Mouse (Mus musculus) erythroid progenitor cell, adult 5-6 weeks (primary cell): ENCODE results near the gene Olfr631. TPM values are rescaled to one million over a fixed set of nuclear protein-coding genes. Genes with fewer than 3 reads are reported as not detected.
A peak's percentile ranks its signal among the peaks of the same experiment; 100 is the strongest.
"Not testable (repeated sequence)": the region's sequence is repeated elsewhere in the genome, so short reads cannot be mapped to it uniquely, and the experiment has no call there.

Experiments
- ATAC-seq: replicated peaks from 2 replicates; pipeline ENCODE4 v1.8.0; 2016; ENCODE audit warnings: moderate number of reproducible peaks, mild to moderate bottlenecking, moderate TSS enrichment, inconsistent platforms; ENCODE audit not compliant: poor library complexity, low FRiP score, severe bottlenecking
- total RNA-seq, 2 experiments: library from RNA; stranded (forward) in 1 of 2; stranded (reverse) in 1 of 2; fragments of 150-400 nt in 1 of 2; fragments of 186-747, 209-891 nt in 1 of 2; gene quantifications; 2 replicates each; pipeline versions ENCODE4 v1.2.3 to v1.2.4; 2015 to 2017; ENCODE audit warnings: low replicate concordance in 2 of 2

The Olfr631 gene
- total RNA-seq (2015; ENCODE audit: low replicate concordance), result not detected in 2 replicates
- not detected in 2 replicates for total RNA-seq (2017; ENCODE audit: low replicate concordance)

- ATAC-seq, result no peak
Observed at GRCm38 (mm10) chr7:103928525-103928924, at the start of gene Olfr631. Olfr631 (plus strand) TSS chr7:103928825.

- no peak for ATAC-seq
Observed at GRCm38 (mm10) chr7:103886152-103886551, 42.5 kb upstream of the Olfr631 start, which contains the start of gene Olfr66. Olfr66 (minus strand) TSS chr7:103886252.

- no peak for ATAC-seq
Observed at GRCm38 (mm10) chr7:103894385-103894784, 34.2 kb upstream of the Olfr631 start, which contains the start of gene Olfr64. Olfr64 (minus strand) TSS chr7:103894485.

- ATAC-seq, result no peak
Observed at GRCm38 (mm10) chr7:103903187-103903586, 25.4 kb upstream of the Olfr631 start, which contains the start of gene Olfr65. Olfr65 (plus strand) TSS chr7:103903487.

- ATAC-seq, result peak; percentile 93
Observed at GRCm38 (mm10) chr7:103910047-103910446, 18.6 kb upstream of the Olfr631 start.

GRCm38 (mm10) chr7:103912969-103913511, 15.6 kb upstream of the Olfr631 start:
- ATAC-seq, result peak; percentile 73

- ATAC-seq, result peak; percentile 87
Observed at GRCm38 (mm10) chr7:103915338-103915737, 13.3 kb upstream of the Olfr631 start.

- no peak for ATAC-seq
Observed at GRCm38 (mm10) chr7:103934264-103934663, 5.6 kb downstream of the Olfr631 start, which contains the start of gene Olfr632. Olfr632 (plus strand) TSS chr7:103934347.

- ATAC-seq, result peak; percentile 90
Observed at GRCm38 (mm10) chr7:103942730-103943129, 14.1 kb downstream of the Olfr631 start.

GRCm38 (mm10) chr7:103944137-103944536, 15.5 kb downstream of the Olfr631 start, which contains the start of gene Olfr633:
Olfr633 (plus strand) TSS chr7:103944437.
- ATAC-seq, result no peak

- not testable (repeated sequence) for ATAC-seq
Observed at GRCm38 (mm10) chr7:103966873-103967272, 38.2 kb downstream of the Olfr631 start.

GRCm38 (mm10) chr7:103970852-103971251, 42.2 kb downstream of the Olfr631 start, which contains the start of gene Olfr635:
Olfr635 (plus strand) TSS chr7:103971152.
- ATAC-seq, result no peak

GRCm38 (mm10) chr7:103971782-103972181, 43.2 kb downstream of the Olfr631 start:
- ATAC-seq, result no peak

Other genes with a start within 250 kb of the Olfr631 start
Only the 30 nearest of the 33 such genes appear.
- not detected in 2 replicates for gene Olfr243, start 214.2 kb upstream of the Olfr631 start, total RNA-seq (2015; ENCODE audit: low replicate concordance)
- gene Olfr243, start 214.2 kb upstream of the Olfr631 start, total RNA-seq (2017; ENCODE audit: low replicate concordance), result not detected in 2 replicates
- not detected in 2 replicates for gene Olfr628, start 198.5 kb upstream of the Olfr631 start, total RNA-seq (2015; ENCODE audit: low replicate concordance)
- gene Olfr628, start 198.5 kb upstream of the Olfr631 start, total RNA-seq (2017; ENCODE audit: low replicate concordance), result not detected in 2 replicates
- gene Olfr629, start 183.9 kb upstream of the Olfr631 start, total RNA-seq (2015; ENCODE audit: low replicate concordance), result not detected in 2 replicates
- not detected in 2 replicates for gene Olfr629, start 183.9 kb upstream of the Olfr631 start, total RNA-seq (2017; ENCODE audit: low replicate concordance)
- not detected in 2 replicates for gene Olfr630, start 171.5 kb upstream of the Olfr631 start, total RNA-seq (2015; ENCODE audit: low replicate concordance)
- gene Olfr630, start 171.5 kb upstream of the Olfr631 start, total RNA-seq (2017; ENCODE audit: low replicate concordance), result not detected in 2 replicates
- 0.84 and 2.5 TPM in 2 replicates for gene Olfr69, start 157.2 kb upstream of the Olfr631 start, total RNA-seq (2015; ENCODE audit: low replicate concordance)
- gene Olfr69, start 157.2 kb upstream of the Olfr631 start, total RNA-seq (2017; ENCODE audit: low replicate concordance), result 1.7 TPM in 1 of 2 replicates, not detected in the other
- 2.9 TPM in 1 of 2 replicates, not detected in the other for gene Olfr68, start 149.1 kb upstream of the Olfr631 start, total RNA-seq (2015; ENCODE audit: low replicate concordance)
- gene Olfr68, start 149.1 kb upstream of the Olfr631 start, total RNA-seq (2017; ENCODE audit: low replicate concordance), result 0.83 and 2.8 TPM in 2 replicates
- gene Olfr67, start 137.0 kb upstream of the Olfr631 start, total RNA-seq (2015; ENCODE audit: low replicate concordance), result 0.84 TPM in 1 of 2 replicates, not detected in the other
- 1.5 and 3.3 TPM in 2 replicates for gene Olfr67, start 137.0 kb upstream of the Olfr631 start, total RNA-seq (2017; ENCODE audit: low replicate concordance)
- 26,042 and 29,427 TPM in 2 replicates for gene Hbb-bt, start 114.8 kb upstream of the Olfr631 start, total RNA-seq (2015; ENCODE audit: low replicate concordance)
- 7,139 and 8,294 TPM in 2 replicates for gene Hbb-bt, start 114.8 kb upstream of the Olfr631 start, total RNA-seq (2017; ENCODE audit: low replicate concordance)
- gene Hbb-bs, start 100.7 kb upstream of the Olfr631 start, total RNA-seq (2015; ENCODE audit: low replicate concordance), result 118,402 and 120,100 TPM in 2 replicates
- gene Hbb-bs, start 100.7 kb upstream of the Olfr631 start, total RNA-seq (2017; ENCODE audit: low replicate concordance), result 41,622 and 62,915 TPM in 2 replicates
- gene Hbb-bh2, start 88.3 kb upstream of the Olfr631 start, total RNA-seq (2015; ENCODE audit: low replicate concordance), result not detected in 2 replicates
- not detected in 2 replicates for gene Hbb-bh2, start 88.3 kb upstream of the Olfr631 start, total RNA-seq (2017; ENCODE audit: low replicate concordance)
- gene Hbb-bh1, start 85.7 kb upstream of the Olfr631 start, total RNA-seq (2015; ENCODE audit: low replicate concordance), result not detected in 2 replicates
- gene Hbb-bh1, start 85.7 kb upstream of the Olfr631 start, total RNA-seq (2017; ENCODE audit: low replicate concordance), result not detected in 2 replicates
- not detected in 2 replicates for gene Hbb-y, start 75.6 kb upstream of the Olfr631 start, total RNA-seq (2015; ENCODE audit: low replicate concordance)
- gene Hbb-y, start 75.6 kb upstream of the Olfr631 start, total RNA-seq (2017; ENCODE audit: low replicate concordance), result not detected in 2 replicates
- gene Olfr66, start 42.6 kb upstream of the Olfr631 start, total RNA-seq (2015; ENCODE audit: low replicate concordance), result not detected in 2 replicates
- not detected in 2 replicates for gene Olfr66, start 42.6 kb upstream of the Olfr631 start, total RNA-seq (2017; ENCODE audit: low replicate concordance)
- gene Olfr64, start 34.3 kb upstream of the Olfr631 start, total RNA-seq (2015; ENCODE audit: low replicate concordance), result not detected in 2 replicates
- not detected in 2 replicates for gene Olfr64, start 34.3 kb upstream of the Olfr631 start, total RNA-seq (2017; ENCODE audit: low replicate concordance)
- gene Olfr65, start 25.3 kb upstream of the Olfr631 start, total RNA-seq (2015; ENCODE audit: low replicate concordance), result not detected in 2 replicates
- not detected in 2 replicates for gene Olfr65, start 25.3 kb upstream of the Olfr631 start, total RNA-seq (2017; ENCODE audit: low replicate concordance)
- gene Olfr632, start 5.5 kb downstream of the Olfr631 start, total RNA-seq (2015; ENCODE audit: low replicate concordance), result not detected in 2 replicates
- gene Olfr632, start 5.5 kb downstream of the Olfr631 start, total RNA-seq (2017; ENCODE audit: low replicate concordance), result not detected in 2 replicates
- not detected in 2 replicates for gene Olfr633, start 15.6 kb downstream of the Olfr631 start, total RNA-seq (2015; ENCODE audit: low replicate concordance)
- gene Olfr633, start 15.6 kb downstream of the Olfr631 start, total RNA-seq (2017; ENCODE audit: low replicate concordance), result 0.15 TPM in 1 of 2 replicates, not detected in the other
- not detected in 2 replicates for gene Olfr635, start 42.3 kb downstream of the Olfr631 start, total RNA-seq (2015; ENCODE audit: low replicate concordance)
- gene Olfr635, start 42.3 kb downstream of the Olfr631 start, total RNA-seq (2017; ENCODE audit: low replicate concordance), result not detected in 2 replicates
- not detected in 2 replicates for gene Olfr638, start 69.9 kb downstream of the Olfr631 start, total RNA-seq (2015; ENCODE audit: low replicate concordance)
- gene Olfr638, start 69.9 kb downstream of the Olfr631 start, total RNA-seq (2017; ENCODE audit: low replicate concordance), result not detected in 2 replicates
- not detected in 2 replicates for gene Olfr639, start 88.5 kb downstream of the Olfr631 start, total RNA-seq (2015; ENCODE audit: low replicate concordance)
- gene Olfr639, start 88.5 kb downstream of the Olfr631 start, total RNA-seq (2017; ENCODE audit: low replicate concordance), result not detected in 2 replicates
- not detected in 2 replicates for gene Olfr640, start 96.7 kb downstream of the Olfr631 start, total RNA-seq (2015; ENCODE audit: low replicate concordance)
- gene Olfr640, start 96.7 kb downstream of the Olfr631 start, total RNA-seq (2017; ENCODE audit: low replicate concordance), result not detected in 2 replicates
- not detected in 2 replicates for gene Olfr641, start 106.6 kb downstream of the Olfr631 start, total RNA-seq (2015; ENCODE audit: low replicate concordance)
- gene Olfr641, start 106.6 kb downstream of the Olfr631 start, total RNA-seq (2017; ENCODE audit: low replicate concordance), result not detected in 2 replicates
- gene Olfr642, start 123.8 kb downstream of the Olfr631 start, total RNA-seq (2015; ENCODE audit: low replicate concordance), result not detected in 2 replicates
- not detected in 2 replicates for gene Olfr642, start 123.8 kb downstream of the Olfr631 start, total RNA-seq (2017; ENCODE audit: low replicate concordance)
- gene 4930516K23Rik, start 132.6 kb downstream of the Olfr631 start, total RNA-seq (2015; ENCODE audit: low replicate concordance), result not detected in 2 replicates
- gene 4930516K23Rik, start 132.6 kb downstream of the Olfr631 start, total RNA-seq (2017; ENCODE audit: low replicate concordance), result not detected in 2 replicates
- not detected in 2 replicates for gene Olfr644, start 143.0 kb downstream of the Olfr631 start, total RNA-seq (2015; ENCODE audit: low replicate concordance)
- not detected in 2 replicates for gene Olfr644, start 143.0 kb downstream of the Olfr631 start, total RNA-seq (2017; ENCODE audit: low replicate concordance)
- gene Olfr645, start 156.6 kb downstream of the Olfr631 start, total RNA-seq (2015; ENCODE audit: low replicate concordance), result not detected in 2 replicates
- gene Olfr645, start 156.6 kb downstream of the Olfr631 start, total RNA-seq (2017; ENCODE audit: low replicate concordance), result not detected in 2 replicates
- gene Olfr646, start 176.0 kb downstream of the Olfr631 start, total RNA-seq (2015; ENCODE audit: low replicate concordance), result not detected in 2 replicates
- gene Olfr646, start 176.0 kb downstream of the Olfr631 start, total RNA-seq (2017; ENCODE audit: low replicate concordance), result not detected in 2 replicates
- gene Ubqln5, start 201.0 kb downstream of the Olfr631 start, total RNA-seq (2015; ENCODE audit: low replicate concordance), result not detected in 2 replicates
- gene Ubqln5, start 201.0 kb downstream of the Olfr631 start, total RNA-seq (2017; ENCODE audit: low replicate concordance), result not detected in 2 replicates
- gene Olfr643, start 208.6 kb downstream of the Olfr631 start, total RNA-seq (2015; ENCODE audit: low replicate concordance), result not detected in 2 replicates
- gene Olfr643, start 208.6 kb downstream of the Olfr631 start, total RNA-seq (2017; ENCODE audit: low replicate concordance), result not detected in 2 replicates
- gene Ubqln3, start 214.5 kb downstream of the Olfr631 start, total RNA-seq (2015; ENCODE audit: low replicate concordance), result not detected in 2 replicates
- not detected in 2 replicates for gene Ubqln3, start 214.5 kb downstream of the Olfr631 start, total RNA-seq (2017; ENCODE audit: low replicate concordance)